Mouse (Mus musculus) embryonic fibroblast, embryonic 13.5 days (primary cell): Measurements from ENCODE around the gene S1pr1. TPM values are rescaled to one million over a fixed set of nuclear protein-coding genes. Genes with fewer than 3 reads are reported as not detected.
A peak's percentile ranks its signal among the peaks of the same experiment; 100 is the strongest.

ENCODE experiments used
- H3K27ac ChIP-seq: 2 replicates; pipeline ENCODE4 v1.5.1; 2012; ENCODE audit warnings: low read length, control low read depth, inconsistent platforms; ENCODE audit not compliant: insufficient read depth
- H3K4me1 ChIP-seq: 2 replicates; pipeline ENCODE4 v1.6.1; 2011; ENCODE audit warnings: low read length; ENCODE audit not compliant: control insufficient read depth, insufficient read depth
- H3K4me3 ChIP-seq: 2 replicates; pipeline ENCODE4 v1.5.1; 2011; ENCODE audit warnings: mild to moderate bottlenecking, control low read depth, low read length; ENCODE audit not compliant: insufficient read depth
- CTCF ChIP-seq: IDR thresholded peaks from 2 replicates; pipeline ENCODE4 v1.5.1; 2011; ENCODE audit warnings: mild to moderate bottlenecking, control low read depth, low read length, moderate library complexity, borderline replicate concordance; ENCODE audit not compliant: insufficient read depth
- POLR2A ChIP-seq: IDR thresholded peaks from 2 replicates; pipeline ENCODE4 v1.6.1; 2011; ENCODE audit warnings: low read depth, mild to moderate bottlenecking, control low read depth, low read length, moderate library complexity
- polyA plus RNA-seq: library from polyadenylated mRNA; stranded (reverse); fragments of >200 nt; gene quantifications from 2 replicates; pipeline ENCODE4 v1.2.4, GENCODE M21; 2011; ENCODE audit warnings: low read depth; ENCODE audit not compliant: missing spikeins, insufficient read length

The S1pr1 gene
- polyA plus RNA-seq, 1 experiment: 29.9 TPM

DNA sequence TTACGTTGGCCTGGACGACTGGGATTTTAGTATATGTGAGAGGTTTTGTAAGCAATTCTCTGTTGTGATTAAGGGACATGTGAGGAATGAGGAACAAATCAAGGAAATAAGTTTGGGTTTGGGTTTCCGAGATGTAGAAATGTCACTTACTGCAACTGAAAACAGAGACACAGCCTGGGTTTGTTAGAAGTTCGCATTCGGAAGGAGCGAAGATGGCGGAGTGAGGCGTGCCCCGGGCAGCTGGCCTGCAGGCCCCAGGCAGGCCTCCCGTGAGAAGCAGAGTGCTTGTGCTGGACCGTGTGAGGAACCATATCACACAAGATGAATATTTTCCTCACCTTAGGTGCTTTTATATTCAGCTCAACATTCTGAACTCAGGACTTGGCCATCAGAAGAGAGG is 30.2 kb upstream of the S1pr1 start:
- no peak overlapping the region for H3K4me3 ChIP-seq
- no peak for TF ChIP-seq POLR2A
- no peak for TF ChIP-seq CTCF
- no peaks in the 10 kb centered on the region for H3K4me1 ChIP-seq
- no peak overlapping the region for H3K27ac ChIP-seq

GRCm38 (mm10) chr3:115738524-115738923 is 23.7 kb upstream of the S1pr1 start:
- no peak overlapping the region for H3K4me3 ChIP-seq
- TF ChIP-seq POLR2A (no peak), CTCF (no peak)
- no peak overlapping the region for H3K27ac ChIP-seq
- H3K4me1 ChIP-seq: 0 out of 2 replicates have a peak, but pooled peaks cover 4% of the 10 kb centered on the region

DNA sequence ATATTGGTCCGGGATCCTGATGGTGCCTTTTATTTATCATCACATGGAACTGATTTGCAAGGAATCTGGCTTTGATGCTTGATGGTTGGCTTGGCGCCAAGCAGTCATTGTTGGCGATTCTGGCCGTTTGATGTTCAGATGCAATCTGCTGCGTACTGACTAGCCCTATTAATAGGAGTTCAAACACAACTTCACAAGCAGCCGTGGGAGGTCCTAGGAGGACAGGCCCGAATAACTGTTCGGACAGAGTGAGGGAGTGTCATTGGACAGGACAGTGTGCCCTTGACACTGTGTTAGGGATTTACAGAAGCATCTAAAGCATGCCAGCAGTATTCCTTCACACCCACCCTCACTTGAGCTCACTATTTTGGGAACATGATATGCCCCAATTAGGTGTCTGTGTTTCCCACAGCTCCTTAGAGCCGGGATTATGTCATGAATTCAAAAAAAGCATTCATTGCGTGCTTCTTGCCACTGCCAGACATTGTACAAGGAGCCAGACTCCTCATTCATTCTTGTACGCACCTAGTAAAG is 23.0 kb upstream of the S1pr1 start:
- no peak for TF ChIP-seq CTCF
- no peak for TF ChIP-seq POLR2A
- H3K27ac ChIP-seq: no peak overlapping the region

DNA sequence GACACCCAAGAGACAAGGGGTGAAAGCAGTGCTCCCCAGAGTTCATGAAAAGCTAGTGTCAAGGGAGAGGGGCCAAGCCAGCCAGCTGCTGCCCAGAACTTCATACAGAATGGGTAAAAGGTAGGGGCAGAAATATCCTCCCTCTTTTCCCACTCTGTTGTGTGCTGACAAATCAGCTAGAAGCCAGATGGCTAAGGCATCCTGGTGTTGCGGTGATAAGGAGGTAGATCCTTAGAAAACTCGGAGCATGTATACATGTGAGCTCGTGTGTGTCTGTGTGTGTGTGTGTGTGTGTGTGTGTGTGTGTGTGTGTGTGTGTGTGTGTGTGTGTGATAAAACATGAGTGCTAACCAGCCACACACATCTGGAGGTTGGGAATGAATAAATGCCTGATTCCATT is 20.7 kb upstream of the S1pr1 start:
- Histone ChIP-seq H3K4me1 (0 out of 2 replicates have a peak, but pooled peaks cover 4% of the 10 kb centered on the region), H3K4me3 (no peak overlapping the region), H3K27ac (no peak overlapping the region)
- TF ChIP-seq CTCF: no peak
- TF ChIP-seq POLR2A: no peak

More for the DNA sequence above, 23.0 kb upstream of the S1pr1 start:
- no peak overlapping the region for H3K4me3 ChIP-seq
- H3K4me1 ChIP-seq: 0 out of 2 replicates have a peak, but pooled peaks cover 4% of the 10 kb centered on the region

DNA sequence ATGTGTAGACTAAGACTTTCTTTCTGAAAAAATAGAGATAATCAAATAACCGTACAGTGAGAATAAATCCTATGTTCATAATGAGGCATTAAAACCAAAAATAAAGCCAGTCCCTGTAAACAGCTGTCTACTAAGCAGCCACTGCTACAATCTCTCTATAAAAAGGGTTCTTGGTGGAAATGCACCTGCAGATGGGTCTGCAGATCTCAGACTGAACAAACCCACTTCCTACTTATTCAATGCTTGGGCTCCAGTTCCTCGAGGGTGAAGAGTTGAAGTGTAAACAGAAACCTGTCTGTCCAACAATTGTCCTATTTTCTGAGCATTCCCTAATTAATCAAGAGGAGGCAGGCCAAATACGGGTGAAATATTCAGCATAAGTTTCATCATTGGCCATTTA is 20.0 kb upstream of the S1pr1 start:
- Histone ChIP-seq H3K27ac (no peak overlapping the region), H3K4me1 (0 out of 2 replicates have a peak, but pooled peaks cover 4% of the 10 kb centered on the region), H3K4me3 (no peak overlapping the region)
- TF ChIP-seq POLR2A: no peak

DNA sequence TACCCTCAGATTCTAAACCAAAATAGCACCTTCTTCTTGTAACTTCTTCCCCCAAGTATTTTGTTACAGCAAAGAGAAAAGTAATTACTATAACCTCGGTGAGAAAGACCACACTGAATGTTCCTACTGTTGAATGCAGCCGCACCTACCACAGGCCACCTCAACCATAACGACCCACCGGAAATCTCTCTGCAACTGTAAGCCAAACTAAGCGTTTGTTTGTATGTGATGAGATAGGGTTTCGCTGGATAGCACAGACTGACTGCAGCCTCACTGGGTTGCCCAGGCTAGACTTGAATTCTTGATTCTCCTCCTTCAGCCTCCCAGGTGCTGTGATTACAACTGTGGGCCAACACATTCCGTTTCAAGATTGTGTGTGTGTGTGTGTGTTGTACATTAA is 15.5 kb upstream of the S1pr1 start:
- no peak for TF ChIP-seq CTCF
- TF ChIP-seq POLR2A: no peak
- no peak overlapping the region for H3K27ac ChIP-seq
- no peaks in the 10 kb centered on the region for H3K4me1 ChIP-seq
- H3K4me3 ChIP-seq: no peak overlapping the region

GRCm38 (mm10) chr3:115729187-115729586 is 14.3 kb upstream of the S1pr1 start:
- Histone ChIP-seq H3K4me1 (no peaks in the 10 kb centered on the region), H3K27ac (no peak overlapping the region), H3K4me3 (no peak overlapping the region)
- no peak for TF ChIP-seq CTCF
- TF ChIP-seq POLR2A: no peak

GRCm38 (mm10) chr3:115728211-115728610 is 13.3 kb upstream of the S1pr1 start:
- no peak overlapping the region for H3K27ac ChIP-seq
- TF ChIP-seq POLR2A (no peak), CTCF (no peak)
- no peaks in the 10 kb centered on the region for H3K4me1 ChIP-seq

GRCm38 (mm10) chr3:115718886-115719285 is 4.0 kb upstream of the S1pr1 start:
- no peak for TF ChIP-seq CTCF
- no peak for TF ChIP-seq POLR2A
- Histone ChIP-seq H3K4me1 (no peaks in the 10 kb centered on the region), H3K4me3 (no peak overlapping the region), H3K27ac (no peak overlapping the region)

More at GRCm38 (mm10) chr3:115728211-115728610, 13.3 kb upstream of the S1pr1 start:
- H3K4me3 ChIP-seq: no peak overlapping the region

GRCm38 (mm10) chr3:115715900-115716515 is 1.1 kb upstream of the S1pr1 start:
- TF ChIP-seq POLR2A (no peak), CTCF (no peak)
- Histone ChIP-seq H3K27ac (no peak overlapping the region), H3K4me3 (peak overlapping the region; percentile 84; the same call in 1 of the 2 replicates), H3K4me1 (no peaks in the 10 kb centered on the region)

GRCm38 (mm10) chr3:115714049-115714435 is 830 bp downstream of the S1pr1 start:
- H3K27ac ChIP-seq: 0 out of 2 replicates have a peak overlapping the region, but pooled peaks have one; percentile 30
- no peak for TF ChIP-seq CTCF
- TF ChIP-seq POLR2A: no peak
- peak overlapping the region; percentile 84 for H3K4me3 ChIP-seq
- H3K4me1 ChIP-seq: no peaks in the 10 kb centered on the region
